Mouse (Mus musculus) heart, adult 9 months (tissue): Measurements from ENCODE around the gene Pigs.

Experiments used
- DNase-seq, 2 experiments: peaks; one replicate each; pipeline ENCODE4 v3.0.0; 2022; ENCODE audit warnings: low spot score in 2 of 2

The Pigs gene

GRCm38 (mm10) chr11:78337040-78337439, 8.8 kb downstream of the Pigs start:
- no peak for DNase-seq

DNA sequence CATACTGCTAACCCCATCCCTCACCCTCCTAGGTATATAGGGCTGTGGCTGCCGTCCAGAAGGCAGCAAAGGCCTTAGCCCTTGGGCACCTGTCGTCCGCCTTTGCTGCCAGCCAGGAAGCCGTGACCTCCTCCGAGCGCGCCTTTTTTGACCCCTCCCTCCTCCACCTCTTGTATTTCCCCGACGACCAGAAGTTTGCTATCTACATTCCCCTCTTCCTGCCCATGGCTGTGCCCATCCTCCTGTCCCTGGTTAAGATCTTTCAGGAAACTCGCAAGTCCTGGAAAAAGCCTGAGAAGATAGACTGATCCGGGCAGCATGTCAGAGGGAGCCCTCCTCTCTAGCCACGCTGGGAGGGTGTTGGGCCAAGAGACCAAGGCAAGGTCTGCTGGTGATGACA, 13.5 kb downstream of the Pigs start:
- no peak for DNase-seq

- peak; percentile 67 to 68 for DNase-seq
Measured at GRCm38 (mm10) chr11:78343381-78344327, 15.4 kb downstream of the Pigs start, which contains the start of gene Unc119. Gene Unc119, plus strand, starts transcription at chr11:78343482.

DNA sequence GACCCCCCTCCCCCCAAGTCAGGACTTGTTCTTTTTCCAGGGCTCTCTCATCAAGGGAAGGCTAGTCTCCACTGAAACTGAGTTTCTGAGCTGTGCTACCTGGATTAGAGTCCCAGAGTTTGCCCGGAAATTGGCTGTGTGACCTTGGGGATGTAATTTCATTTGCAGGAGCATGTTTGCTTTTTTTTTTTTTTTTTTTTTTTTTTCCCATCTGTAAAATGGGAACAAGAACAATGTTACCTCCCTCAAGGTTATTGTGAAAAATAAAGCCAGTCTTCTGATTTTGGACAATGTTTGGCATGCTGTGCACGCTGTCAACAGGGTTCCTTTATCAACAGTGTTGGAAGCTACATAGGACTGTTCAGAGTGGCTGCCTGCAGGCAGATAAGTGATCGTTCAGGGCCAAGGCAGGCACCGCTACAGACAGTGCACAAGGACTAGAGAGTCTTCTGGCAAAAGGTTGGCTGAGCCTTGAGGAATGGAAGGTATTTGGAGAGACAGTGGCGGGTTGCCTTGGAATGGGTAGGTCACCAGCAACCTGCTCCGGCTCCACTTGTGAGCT, 16.2 kb downstream of the Pigs start:
- DNase-seq, result no peak

DNA sequence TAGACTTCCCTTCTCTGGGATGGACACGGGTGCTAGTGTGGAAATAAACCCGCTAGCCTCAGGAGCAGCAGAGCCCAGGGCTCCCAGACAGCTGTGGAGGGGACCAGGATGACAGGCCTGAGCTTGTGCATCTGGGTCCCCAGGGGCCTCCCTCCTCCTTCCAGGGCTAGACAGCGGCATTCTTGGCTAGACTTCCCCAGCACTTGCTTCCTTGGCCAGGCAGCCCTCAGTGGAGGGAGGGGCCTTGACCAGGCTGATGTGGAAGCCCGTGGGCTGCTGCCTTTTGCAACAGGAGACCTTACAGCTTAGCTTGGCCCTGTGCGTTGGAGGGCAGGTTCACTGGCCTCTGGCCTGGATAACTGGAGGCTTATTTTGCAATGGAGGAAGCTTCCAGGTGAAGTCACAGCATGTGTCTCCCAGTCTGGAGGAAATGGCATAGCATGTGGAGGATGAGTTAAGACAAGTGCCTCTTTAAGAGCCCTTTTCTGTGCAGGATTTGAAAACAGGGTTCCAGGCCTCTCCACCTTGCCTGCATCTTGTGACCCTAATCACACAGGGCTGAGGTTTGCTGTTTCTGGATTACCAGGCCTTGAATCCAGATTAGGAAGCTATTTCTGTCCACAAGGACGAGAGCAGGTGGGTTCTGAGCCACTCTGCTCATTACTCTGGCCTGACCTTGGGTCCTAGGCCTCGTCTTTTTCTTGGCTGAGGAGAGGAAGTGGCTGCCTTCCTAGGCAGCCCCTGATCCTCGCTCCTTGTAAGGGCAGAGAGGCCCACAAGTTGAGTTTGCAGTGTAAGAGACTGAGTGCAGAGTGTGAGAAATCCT, 16.9 kb downstream of the Pigs start:
- DNase-seq, result peak; percentile 76 to 77

GRCm38 (mm10) chr11:78345801-78346200, 17.6 kb downstream of the Pigs start:
- DNase-seq, result peak in 1 of 2 experiments; percentile 15

GRCm38 (mm10) chr11:78346326-78347069, 18.3 kb downstream of the Pigs start:
- DNase-seq, result no peak

GRCm38 (mm10) chr11:78347070-78347754, 19.0 kb downstream of the Pigs start:
- peak; percentile 59 to 61 for DNase-seq

GRCm38 (mm10) chr11:78347908-78348307, 19.7 kb downstream of the Pigs start:
- DNase-seq, result no peak

DNA sequence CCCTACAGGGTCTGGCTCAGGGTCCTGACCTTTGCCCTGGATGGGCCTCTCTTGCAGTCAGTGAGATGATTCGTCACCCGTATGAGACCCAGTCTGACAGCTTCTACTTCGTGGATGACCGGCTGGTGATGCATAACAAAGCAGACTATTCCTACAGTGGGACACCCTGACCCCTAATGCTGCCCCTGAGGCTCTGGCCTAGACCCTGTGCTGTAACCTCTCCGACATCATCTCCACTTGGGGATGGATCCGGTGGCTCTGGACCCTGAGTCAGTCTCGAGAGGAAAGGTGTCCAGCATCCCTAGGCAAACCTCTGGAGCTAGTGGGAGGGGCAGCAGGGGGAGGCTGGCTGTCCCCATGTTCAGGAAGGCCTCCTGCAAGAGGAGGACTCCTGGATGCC, 20.3 kb downstream of the Pigs start:
- no peak for DNase-seq

- DNase-seq, result no peak
Measured at GRCm38 (mm10) chr11:78349441-78350358, 21.5 kb downstream of the Pigs start.

GRCm38 (mm10) chr11:78353081-78353480, 24.9 kb downstream of the Pigs start:
- no peak for DNase-seq

DNA sequence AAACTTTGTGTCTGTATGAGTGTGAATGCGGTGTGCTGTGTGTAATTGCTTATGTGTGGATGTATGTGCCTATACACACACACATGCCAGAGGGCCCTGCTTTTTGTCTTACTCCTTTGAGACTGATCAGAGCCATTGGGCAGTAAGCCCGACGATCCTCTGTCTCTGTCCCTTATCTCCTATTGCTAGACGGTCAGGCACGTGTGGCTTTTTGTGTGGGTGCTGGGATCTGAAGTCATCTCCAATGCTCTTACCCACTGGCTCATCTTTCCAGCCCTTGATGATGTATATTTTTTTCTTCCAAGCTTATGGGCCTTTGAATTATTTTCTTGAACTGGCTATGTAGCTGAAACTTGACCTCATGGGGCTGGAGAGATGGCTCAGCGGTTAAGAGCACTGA, 26.7 kb downstream of the Pigs start:
- DNase-seq, result no peak

- peak in 1 of 2 experiments; percentile 10 for DNase-seq
Measured at GRCm38 (mm10) chr11:78355471-78356238, 27.4 kb downstream of the Pigs start.

DNA sequence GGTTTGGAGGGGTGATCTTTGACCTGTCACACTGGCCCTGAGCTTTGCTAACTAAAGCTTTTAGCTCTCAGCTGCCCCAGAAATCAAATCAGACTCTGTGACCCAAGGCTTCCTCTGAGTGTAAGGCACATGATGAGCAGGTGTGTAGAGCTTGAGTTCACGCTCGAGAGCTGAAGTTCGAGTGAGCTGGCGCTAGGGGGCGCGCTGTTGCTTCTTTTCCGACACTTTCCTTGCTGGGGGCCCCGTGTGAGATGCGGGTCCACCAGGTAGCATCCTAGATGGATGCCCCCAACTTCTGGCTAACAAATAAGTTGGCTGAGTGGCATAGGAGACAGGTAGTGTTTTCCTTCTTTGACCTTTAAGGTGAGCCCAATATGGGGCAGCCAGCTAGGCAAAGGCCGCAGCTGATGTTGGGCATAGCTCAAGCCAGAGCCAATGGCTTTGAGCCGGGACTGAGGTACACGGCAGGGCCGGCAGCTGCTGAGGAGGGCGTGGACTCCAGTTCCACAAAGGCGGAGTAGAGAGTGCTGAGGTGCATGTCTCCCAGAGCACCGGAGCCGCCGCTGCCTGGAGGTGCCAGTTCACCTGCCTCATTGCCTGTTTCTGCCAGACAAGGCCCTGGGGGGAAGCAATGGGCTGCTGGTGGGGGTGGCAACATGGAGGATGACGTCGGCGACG, 30.3 kb downstream of the Pigs start:
- DNase-seq, result no peak

GRCm38 (mm10) chr11:78360125-78360788, 32.0 kb downstream of the Pigs start:
- DNase-seq, result peak; percentile 24 to 39

DNA sequence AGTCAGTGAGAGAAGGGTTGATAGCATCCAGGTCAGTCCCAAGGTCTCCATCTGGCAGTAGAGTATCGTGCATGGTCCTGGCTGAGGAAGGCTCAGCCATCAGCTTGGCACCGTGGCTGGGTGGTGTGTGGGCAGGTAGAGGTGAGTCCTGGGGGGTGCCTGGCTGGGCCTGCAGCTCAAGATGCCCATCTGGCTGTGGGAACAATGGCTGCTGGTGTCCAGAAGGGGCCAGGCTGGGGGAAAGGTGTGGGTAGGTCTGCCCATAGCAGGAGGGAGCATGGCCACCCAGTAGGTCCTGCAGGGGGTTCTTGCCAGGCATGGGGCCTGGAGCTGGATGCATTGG, 32.5 kb downstream of the Pigs start:
- no peak for DNase-seq
